Mouse (Mus musculus): ENCODE results near the gene Unc93a2.
"Not testable (repeated sequence)": the region's sequence is repeated elsewhere in the genome, so short reads cannot be mapped to it uniquely, and the experiment has no call there.

The Unc93a2 gene

GRCm38 (mm10) chr17:7385364-7385763 is at the start of gene Unc93a2:
Unc93a2 (minus strand) TSS chr17:7385464.
- DNase-seq: not testable (repeated sequence)

GRCm38 (mm10) chr17:7434121-7434520 is 48.9 kb upstream of the Unc93a2 start:
- not testable (repeated sequence) for DNase-seq

GRCm38 (mm10) chr17:7430210-7430631 is 45.0 kb upstream of the Unc93a2 start:
- DNase-seq: not testable (repeated sequence)

GRCm38 (mm10) chr17:7420191-7420973 is 35.1 kb upstream of the Unc93a2 start:
- peak; percentile 7 for DNase-seq

- DNase-seq: not testable (repeated sequence)
Measured at GRCm38 (mm10) chr17:7414601-7415310, 29.5 kb upstream of the Unc93a2 start.

GRCm38 (mm10) chr17:7413336-7413735 is 28.1 kb upstream of the Unc93a2 start:
- not testable (repeated sequence) for DNase-seq

GRCm38 (mm10) chr17:7399770-7400169 is 14.5 kb upstream of the Unc93a2 start:
- DNase-seq: not testable (repeated sequence)

GRCm38 (mm10) chr17:7398198-7398847 is 13.1 kb upstream of the Unc93a2 start:
- not testable (repeated sequence) for DNase-seq

- DNase-seq: not testable (repeated sequence)
Measured at GRCm38 (mm10) chr17:7397079-7397478, 11.8 kb upstream of the Unc93a2 start.

GRCm38 (mm10) chr17:7396288-7396687 is 11.0 kb upstream of the Unc93a2 start:
- DNase-seq: not testable (repeated sequence)

- not testable (repeated sequence) for DNase-seq
Measured at GRCm38 (mm10) chr17:7395671-7396070, 10.4 kb upstream of the Unc93a2 start.

- not testable (repeated sequence) for DNase-seq
Measured at GRCm38 (mm10) chr17:7395116-7395515, 9.9 kb upstream of the Unc93a2 start.

- not testable (repeated sequence) for DNase-seq
Measured at GRCm38 (mm10) chr17:7389898-7390297, 4.6 kb upstream of the Unc93a2 start.

- not testable (repeated sequence) for DNase-seq
Measured at GRCm38 (mm10) chr17:7388958-7389356, 3.7 kb upstream of the Unc93a2 start.

- DNase-seq: not testable (repeated sequence)
Measured at GRCm38 (mm10) chr17:7388341-7388957, 3.2 kb upstream of the Unc93a2 start.

GRCm38 (mm10) chr17:7386016-7386415 is 752 bp upstream of the Unc93a2 start:
- peak; percentile 5 for DNase-seq

- not testable (repeated sequence) for DNase-seq
Measured at GRCm38 (mm10) chr17:7383167-7384143, 1.8 kb downstream of the Unc93a2 start.

GRCm38 (mm10) chr17:7382711-7383110 is 2.6 kb downstream of the Unc93a2 start:
- not testable (repeated sequence) for DNase-seq

- DNase-seq: not testable (repeated sequence)
Measured at GRCm38 (mm10) chr17:7377907-7378306, 7.4 kb downstream of the Unc93a2 start.

- not testable (repeated sequence) for DNase-seq
Measured at GRCm38 (mm10) chr17:7376951-7377700, 8.1 kb downstream of the Unc93a2 start.

GRCm38 (mm10) chr17:7371879-7372278 is 13.4 kb downstream of the Unc93a2 start, which contains the start of gene Gm49630:
Gm49630 (minus strand) TSS chr17:7371979.
- DNase-seq: not testable (repeated sequence)
